ENCODE assay signal across 9 mouse cellular contexts in genomic region chr19:37495319-37496270, GRCm38 (mm10). TPM values are rescaled to one million over a fixed set of nuclear protein-coding genes. Genes with fewer than 3 reads are reported as not detected.
DNase-seq lines count a peak whose midpoint lies in the region; ATAC-seq lines count a peak whose summit lies in the region.
"Had no signal": no experiment of that assay in that cellular context is flagged by ENCODE, and none has a peak within 500 bp of the region (broad histone marks: within the 10 kb centered on the region; RNA-seq: fewer than 3 reads in every experiment).

No protein-coding gene starts in this region.

- H3K9ac ChIP-seq in heart, embryonic 11.5 days (ENCODE audit: low read depth, low read length) = no peak overlapping the region
- no peak overlapping the region for H3K9ac ChIP-seq in intestine, embryonic 16.5 days (ENCODE audit: low read depth, low read length)
- H3K9ac ChIP-seq: limb, embryonic 15.5 days had no signal

- H3K9me3 ChIP-seq in heart, embryonic 11.5 days (replicated peaks; ENCODE audit: control insufficient read depth, low read length) = no peaks in the 10 kb centered on the region
- H3K9me3 ChIP-seq in intestine, embryonic 16.5 days (ENCODE audit: control insufficient read depth, low read length) = no peaks in the 10 kb centered on the region
- H3K9me3 ChIP-seq: limb, embryonic 15.5 days had no signal

- DNase-seq in adrenal gland, adult 2 months = peak; percentile 47
- DNase-seq in adrenal gland, postnatal 4 days (ENCODE audit: low spot score in 2 of 2) = no peak
- peak; percentile 86 for DNase-seq in 3T3-L1 (ENCODE audit: low read depth, low spot score)
- no peak for DNase-seq in neural tube, embryonic 10.5 days (ENCODE audit: extremely low spot score, low spot score)
- DNase-seq in gastrocnemius, postnatal 14 days = no peak

- H3K27ac ChIP-seq in heart, embryonic 11.5 days (ENCODE audit: low read depth, low read length) = peak overlapping the region; percentile 76; the same call in 1 of the 2 replicates
- peak overlapping the region; percentile 92 for H3K27ac ChIP-seq in macrophage
- no peak overlapping the region for H3K27ac ChIP-seq in intestine, embryonic 16.5 days (ENCODE audit: low read length)
- H3K27ac ChIP-seq: limb, embryonic 15.5 days had no signal

- H3K36me3 ChIP-seq in heart, embryonic 11.5 days (ENCODE audit: control insufficient read depth, insufficient read depth, low read length) = no peaks in the 10 kb centered on the region
- H3K36me3 ChIP-seq in macrophage (ENCODE audit: inconsistent target) = no peaks in the 10 kb centered on the region
- no peaks in the 10 kb centered on the region for H3K36me3 ChIP-seq in intestine, embryonic 16.5 days (ENCODE audit: control insufficient read depth, insufficient read depth, low read length)
- H3K36me3 ChIP-seq: limb, embryonic 15.5 days had no signal

- peak overlapping the region; percentile 42; the same call in 1 of the 2 replicates for H3K4me2 ChIP-seq in heart, embryonic 11.5 days
- no peak overlapping the region for H3K4me2 ChIP-seq in intestine, embryonic 16.5 days (ENCODE audit: low read depth, low read length)
- H3K4me2 ChIP-seq: limb, embryonic 15.5 days had no signal

- intact Hi-C loops in gastrocnemius, postnatal 14 days (cut with DNase I; ENCODE audit: low total_unique reads) = no loop called here

- H3K27me3 ChIP-seq in heart, embryonic 11.5 days (ENCODE audit: control insufficient read depth, insufficient read depth, low read length) = peaks cover 11% of the 10 kb centered on the region
- H3K27me3 ChIP-seq in intestine, embryonic 16.5 days (replicated peaks; ENCODE audit: control insufficient read depth, insufficient read depth, low read length) = no peaks in the 10 kb centered on the region
- H3K27me3 ChIP-seq: limb, embryonic 15.5 days had no signal

- no peak overlapping the region for H3K4me3 ChIP-seq in heart, embryonic 11.5 days (ENCODE audit: low read depth, low read length)
- peak overlapping the region; percentile 19 for H3K4me3 ChIP-seq in macrophage (ENCODE audit: inconsistent target)
- no peak overlapping the region for H3K4me3 ChIP-seq in intestine, embryonic 16.5 days (ENCODE audit: low read length)
- H3K4me3 ChIP-seq: limb, embryonic 15.5 days had no signal

- ATAC-seq in heart, embryonic 11.5 days (replicated peaks; ENCODE audit: insufficient number of reproducible peaks, low FRiP score, low TSS enrichment) = no peak
- ATAC-seq in intestine, embryonic 16.5 days = no peak

- H3K4me1 ChIP-seq in heart, embryonic 11.5 days (ENCODE audit: control insufficient read depth, insufficient read depth, low read length) = peaks cover 7% of the 10 kb centered on the region
- no peaks in the 10 kb centered on the region for H3K4me1 ChIP-seq in intestine, embryonic 16.5 days (ENCODE audit: control insufficient read depth, insufficient read depth, low read length)
- H3K4me1 ChIP-seq: limb, embryonic 15.5 days had no signal

- H3K79me2 ChIP-seq in macrophage (ENCODE audit: inconsistent target) = no peaks in the 10 kb centered on the region

- 76% methylated on average over 22 of the region's 22 CpGs for WGBS in heart, embryonic 11.5 days (ENCODE audit: insufficient replicate concordance)
- WGBS in macrophage (ENCODE audit: missing documents) = 16% methylated on average over 21 of the region's 22 CpGs
- WGBS in intestine, embryonic 16.5 days = 83% methylated on average over 22 of the region's 22 CpGs

RNA-seq across cellular contexts. Expression of gene Exoc6, which starts 54.6 kb away (rescaled TPM):
- 10 to 100 TPM; 20.5 to 20.9 TPM for total RNA-seq in adrenal gland, adult 2 months (2021)
- polyA plus RNA-seq in adrenal gland, adult 2 months (2012; rRNA removed) = 3.3 and 3.7 TPM in 2 replicates
- 10 to 100 TPM; 21.3 to 22.3 TPM for total RNA-seq in adrenal gland, postnatal 4 days (2021)
- polyA plus RNA-seq in heart, embryonic 11.5 days (2014; fragmentation: Nextera tagmentation; extraction: Ambion mirVana) = 22.3 TPM in 2 replicates
- 10 to 100 TPM in 21 of 26 experiments, 1 to 10 TPM in 5; 4.4 to 54.4 (median 39.2) TPM for total RNA-seq in macrophage (2018; cell fraction: chromatin; rRNA removed)
- 10 to 100 TPM; 11.9 to 25.9 (median 22.5) TPM for total RNA-seq in macrophage (2018; cell fraction: cytosol; rRNA removed)
- total RNA-seq in macrophage (2018; cell fraction: nucleus; rRNA removed) = 10 to 100 TPM in 23 of 26 experiments, 1 to 10 TPM in 3; 7.6 to 46.1 (median 27.1) TPM
- 15.2 to 19.8 TPM (median 17.5 TPM) in 3 replicates for polyA plus RNA-seq in macrophage (2018)
- 10 to 100 TPM; 39.4 to 41.9 TPM for total RNA-seq in gastrocnemius, postnatal 14 days (2021)
- polyA plus RNA-seq in intestine, embryonic 16.5 days (2015; fragmentation: Nextera tagmentation; extraction: Ambion mirVana) = 21.7 and 23.8 TPM in 2 replicates

Comparison
In these comparisons a context has a peak if more than half of its experiments do, and no peak if none do; other contexts are left out.
1. DNase-seq: peak in adrenal gland, adult 2 months (single experiment) and 3T3-L1 (single experiment); none in adrenal gland, postnatal 4 days (0 of 2), neural tube, embryonic 10.5 days (single experiment) and gastrocnemius, postnatal 14 days (single experiment).